Mouse (Mus musculus) spleen, adult 2 months (tissue): ENCODE data around the gene Pttg1ip. TPM values are rescaled to one million over a fixed set of nuclear protein-coding genes. Genes with fewer than 3 reads are reported as not detected.

Experiments
- DNase-seq, 2 experiments: peaks; one replicate each; pipeline versions ENCODE4 v3.0.0 to v3.0.0-alpha.2; 2012 to 2021; ENCODE audit warnings: low spot score in 2 of 2, low read depth in 1 of 2
- H3K27ac ChIP-seq: fragments of 200-500 bp; 2 replicates; pipeline ENCODE4 v1.5.1; 2012; ENCODE audit warnings: low read length, inconsistent platforms; ENCODE audit not compliant: insufficient read depth
- H3K27me3 ChIP-seq: fragments of 200-500 bp; 2 replicates; pipeline ENCODE4 v1.6.1; 2012; ENCODE audit warnings: mild to moderate bottlenecking, moderate library complexity, low read length, inconsistent platforms; ENCODE audit not compliant: control insufficient read depth, insufficient read depth
- H3K36me3 ChIP-seq: fragments of 200-500 bp; 2 replicates; pipeline ENCODE4 v1.6.1; 2012; ENCODE audit warnings: mild to moderate bottlenecking, low read length, inconsistent platforms; ENCODE audit not compliant: control insufficient read depth, insufficient read depth
- H3K4me1 ChIP-seq: fragments of 200-500 bp; 2 replicates; pipeline ENCODE4 v1.6.1; 2011; ENCODE audit warnings: inconsistent platforms; ENCODE audit not compliant: control insufficient read depth, insufficient read depth, insufficient read length
- H3K4me3 ChIP-seq: fragments of 200-500 bp; 2 replicates; pipeline ENCODE4 v1.5.1; 2011; ENCODE audit warnings: mild to moderate bottlenecking, inconsistent platforms; ENCODE audit not compliant: insufficient read depth, insufficient read length; ENCODE audit errors: extremely low read depth
- CTCF ChIP-seq: fragments of 200-500 bp; IDR thresholded peaks from 2 replicates; pipeline ENCODE4 v1.5.1; 2011; ENCODE audit warnings: mild to moderate bottlenecking, inconsistent platforms; ENCODE audit not compliant: insufficient read depth, insufficient read length, insufficient replicate concordance; ENCODE audit errors: extremely low read depth
- POLR2A ChIP-seq: fragments of 200-500 bp; IDR thresholded peaks from 2 replicates; pipeline ENCODE4 v1.6.1; 2011; ENCODE audit warnings: low read depth, low read length, inconsistent platforms
- WGBS: fragments of 180-500 bp; shearing (Covaris S2); methylation state at CpG from one replicate; pipeline ENCODE4 v1.1.7; 2018; 5-methylcytosine and 5-hydroxymethylcytosine counted together
- polyA plus RNA-seq: library from polyadenylated mRNA; depleted of rRNA; stranded (reverse); fragments of >200 nt; gene quantifications from 2 replicates; pipeline ENCODE4 v1.2.3, GENCODE M21; 2012

Pttg1ip gene
- polyA plus RNA-seq, 1 experiment = 65.3 TPM

DNA sequence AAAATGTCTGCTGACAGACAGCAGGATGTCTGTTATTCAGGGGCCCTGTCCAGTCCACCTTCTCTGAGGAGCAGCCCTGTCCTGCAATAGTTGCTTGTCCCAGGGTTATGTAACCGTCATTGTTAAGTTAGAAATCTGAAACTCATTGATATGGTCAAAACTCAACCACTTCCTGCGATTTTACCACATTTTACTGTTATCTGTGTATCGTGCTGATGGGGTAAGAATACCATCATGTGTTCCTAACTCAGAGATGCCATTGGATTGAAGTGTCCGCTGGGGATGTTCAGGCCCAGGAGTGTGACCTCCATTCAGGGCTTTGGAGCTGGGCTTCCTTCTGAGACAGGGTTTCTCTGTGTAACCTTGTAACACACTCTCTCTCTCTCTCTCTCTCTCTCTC lies 26.6 kb upstream of the Pttg1ip start:
- peaks cover 38% of the 10 kb centered on the region for H3K36me3 ChIP-seq
- no peak overlapping the region for H3K4me3 ChIP-seq
- 71% methylated on average over 4 of the region's 4 CpGs for WGBS
- TF ChIP-seq CTCF (no peak), POLR2A (no peak)
- DNase-seq = no peak
- no peaks in the 10 kb centered on the region for H3K27me3 ChIP-seq
- no peaks in the 10 kb centered on the region for H3K4me1 ChIP-seq
- H3K27ac ChIP-seq = no peak overlapping the region

DNA sequence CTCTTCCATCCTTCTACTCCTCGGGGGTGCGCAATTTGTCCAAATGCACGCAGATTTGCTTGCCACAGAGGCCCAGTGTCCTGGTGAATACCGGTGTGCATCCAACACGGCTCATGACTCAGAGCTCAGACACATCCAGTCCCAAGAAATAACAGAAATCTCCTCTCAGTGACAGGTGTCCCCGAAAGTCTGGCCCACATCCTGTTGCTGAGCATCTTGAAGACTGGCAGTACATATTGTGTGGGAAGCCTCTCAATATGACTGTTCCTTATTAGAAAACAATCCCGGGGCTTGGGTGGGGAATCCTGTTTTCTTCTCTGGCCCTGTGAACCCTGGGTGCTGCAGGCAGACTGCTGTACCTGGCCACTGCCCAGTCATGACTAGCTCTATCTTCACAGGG lies 24.9 kb upstream of the Pttg1ip start:
- WGBS = 86% methylated on average over 7 of the region's 7 CpGs
- H3K36me3 ChIP-seq = peaks cover 50% of the 10 kb centered on the region
- no peak for DNase-seq

DNA sequence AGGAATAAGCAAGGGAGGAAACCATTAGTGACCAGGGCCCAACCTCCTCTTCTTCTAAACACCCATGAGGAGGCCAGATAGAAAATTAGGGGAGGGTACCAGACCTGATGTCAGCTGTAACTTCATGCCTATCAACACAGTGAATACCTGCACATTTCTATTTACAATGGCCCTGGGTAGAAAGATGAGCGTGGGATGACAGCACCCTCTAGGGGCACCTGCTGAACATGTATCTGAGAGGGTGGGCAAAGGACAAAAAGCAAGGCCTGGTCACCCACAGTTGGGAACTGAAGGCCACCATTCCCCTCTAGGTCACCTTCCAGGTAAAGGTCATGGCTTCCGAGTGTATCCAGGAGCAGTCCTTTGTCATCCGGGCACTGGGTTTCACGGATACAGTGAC lies 23.9 kb upstream of the Pttg1ip start:
- no peak for DNase-seq
- 88% methylated on average over 4 of the region's 4 CpGs for WGBS
- H3K4me1 ChIP-seq = no peaks in the 10 kb centered on the region
- TF ChIP-seq CTCF = peak; percentile 11; the same call in 1 of the 2 replicates
- TF ChIP-seq POLR2A = no peak
- no peak overlapping the region for H3K4me3 ChIP-seq
- H3K36me3 ChIP-seq = peaks cover 46% of the 10 kb centered on the region
- H3K27ac ChIP-seq = no peak overlapping the region
- no peaks in the 10 kb centered on the region for H3K27me3 ChIP-seq

More for the DNA sequence above, 24.9 kb upstream of the Pttg1ip start:
- TF ChIP-seq CTCF (no peak), POLR2A (no peak)
- Histone ChIP-seq H3K4me1 (no peaks in the 10 kb centered on the region), H3K27me3 (no peaks in the 10 kb centered on the region), H3K27ac (no peak overlapping the region), H3K4me3 (no peak overlapping the region)

GRCm38 (mm10) chr10:77560090-77560489 lies 21.4 kb upstream of the Pttg1ip start:
- no peak for TF ChIP-seq CTCF
- TF ChIP-seq POLR2A = no peak
- no peak for DNase-seq
- H3K4me1 ChIP-seq = no peaks in the 10 kb centered on the region
- H3K27ac ChIP-seq = no peak overlapping the region
- 89% methylated on average over 11 of the region's 11 CpGs for WGBS
- peaks cover 58% of the 10 kb centered on the region for H3K36me3 ChIP-seq
- H3K4me3 ChIP-seq = no peak overlapping the region
- no peaks in the 10 kb centered on the region for H3K27me3 ChIP-seq

- no peak for DNase-seq
- no peak for TF ChIP-seq POLR2A
- TF ChIP-seq CTCF = no peak
- H3K4me1 ChIP-seq = no peaks in the 10 kb centered on the region
- peaks cover 59% of the 10 kb centered on the region for H3K36me3 ChIP-seq
- no peak overlapping the region for H3K27ac ChIP-seq
- H3K4me3 ChIP-seq = no peak overlapping the region
- WGBS = 90% methylated on average over 9 of the region's 9 CpGs
- no peaks in the 10 kb centered on the region for H3K27me3 ChIP-seq
Measured at GRCm38 (mm10) chr10:77560830-77561229, 20.7 kb upstream of the Pttg1ip start.

GRCm38 (mm10) chr10:77561508-77561907 lies 20.0 kb upstream of the Pttg1ip start:
- Histone ChIP-seq H3K36me3 (peaks cover 55% of the 10 kb centered on the region), H3K27me3 (no peaks in the 10 kb centered on the region), H3K4me1 (no peaks in the 10 kb centered on the region), H3K27ac (no peak overlapping the region), H3K4me3 (no peak overlapping the region)
- 66% methylated on average over 2 of the region's 2 CpGs for WGBS
- DNase-seq = no peak
- TF ChIP-seq CTCF = no peak
- TF ChIP-seq POLR2A = no peak

DNA sequence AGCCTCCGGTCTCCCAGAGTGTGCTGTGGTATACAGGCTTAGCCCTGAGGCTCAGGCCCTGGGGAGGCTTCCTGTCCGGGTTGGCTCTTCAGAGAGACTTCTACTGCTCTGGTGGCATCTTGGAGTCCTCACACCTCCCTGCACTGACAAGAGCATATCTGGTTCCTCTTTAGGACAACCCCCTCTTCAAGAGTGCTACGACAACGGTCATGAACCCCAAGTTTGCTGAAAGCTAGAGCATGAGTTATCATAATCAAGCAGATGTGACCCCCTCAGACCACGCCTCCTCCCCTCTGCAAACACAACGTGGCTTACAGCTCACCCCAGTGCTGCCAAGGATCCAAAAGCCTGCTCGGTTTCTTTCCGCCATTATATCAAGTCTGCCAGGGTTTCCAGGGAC lies 16.5 kb upstream of the Pttg1ip start:
- TF ChIP-seq POLR2A = no peak
- Histone ChIP-seq H3K27ac (no peak overlapping the region), H3K4me3 (no peak overlapping the region), H3K36me3 (peaks cover 37% of the 10 kb centered on the region), H3K27me3 (no peaks in the 10 kb centered on the region), H3K4me1 (no peaks in the 10 kb centered on the region)
- DNase-seq = no peak
- WGBS = 85% methylated on average over 8 of the region's 8 CpGs

DNA sequence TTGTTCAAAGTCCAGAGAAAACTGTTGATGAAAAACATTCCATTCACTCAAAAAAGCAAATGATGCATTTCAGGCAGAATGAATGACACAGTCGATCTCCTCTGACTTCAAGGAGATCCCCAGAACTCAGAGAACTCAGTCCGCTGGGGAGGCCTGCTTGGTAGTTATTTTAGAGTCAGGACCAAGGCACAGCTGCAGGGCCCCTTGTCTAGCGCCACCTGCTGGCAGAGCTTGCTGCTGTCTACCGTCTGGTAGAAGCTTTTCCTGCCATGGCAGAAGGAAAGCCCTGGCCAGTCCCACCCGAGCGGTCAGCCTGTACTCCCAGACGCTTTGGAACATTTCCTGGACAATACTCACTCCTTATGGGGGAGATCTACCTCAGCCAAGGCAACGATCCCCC lies 14.9 kb upstream of the Pttg1ip start:
- H3K36me3 ChIP-seq = peaks cover 22% of the 10 kb centered on the region

More for the DNA sequence above, 14.9 kb upstream of the Pttg1ip start:
- DNase-seq = peak; percentile 32 to 85
- Histone ChIP-seq H3K27ac (no peak overlapping the region), H3K4me3 (no peak overlapping the region), H3K4me1 (no peaks in the 10 kb centered on the region), H3K27me3 (no peaks in the 10 kb centered on the region)
- TF ChIP-seq CTCF (peak; percentile 95), POLR2A (no peak)
- 27% methylated on average over 8 of the region's 8 CpGs for WGBS
